Comparison of ENCODE assay signal across 22 mouse cellular contexts in the genomic region with DNA sequence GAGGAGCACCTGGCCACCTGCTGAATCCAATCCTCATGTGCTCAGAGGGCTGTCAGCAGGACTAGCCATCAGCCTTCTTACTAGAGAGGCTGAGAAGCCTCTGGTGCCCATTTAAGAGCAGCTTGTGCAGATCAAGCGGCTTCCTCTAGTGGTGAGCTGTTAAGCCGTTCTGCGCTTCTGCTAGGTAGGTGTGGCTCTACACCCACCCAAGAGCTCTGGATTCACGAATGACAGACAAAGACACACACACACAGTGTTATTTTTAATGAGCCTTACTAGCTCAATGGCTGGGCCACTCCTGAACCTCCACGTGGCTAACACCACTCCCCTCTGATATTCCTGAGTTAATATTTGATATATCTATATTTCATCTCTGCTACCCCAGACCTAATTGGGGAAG. TPM values are rescaled to one million over a fixed set of nuclear protein-coding genes. Genes with fewer than 3 reads are reported as not detected.
DNase-seq lines count a peak whose midpoint lies in the region; ATAC-seq and TF ChIP-seq lines count a peak whose summit lies in the region.
"Had no signal": no experiment of that assay in that cellular context is flagged by ENCODE, and none has a peak within 500 bp of the region (broad histone marks: within the 10 kb centered on the region; RNA-seq: fewer than 3 reads in every experiment).

No protein-coding gene starts in this region.

- no peaks in the 10 kb centered on the region for H3K9me3 ChIP-seq in stomach, embryonic 15.5 days
- no peaks in the 10 kb centered on the region for H3K9me3 ChIP-seq in stomach, postnatal 0 days (ENCODE audit: control insufficient read depth, low read length)

- no peaks in the 10 kb centered on the region for H3K4me1 ChIP-seq in heart, adult 2 months (ENCODE audit: control insufficient read depth, insufficient read depth, low read length)
- no peaks in the 10 kb centered on the region for H3K4me1 ChIP-seq in stomach, embryonic 15.5 days
- H3K4me1 ChIP-seq in stomach, postnatal 0 days (replicated peaks; ENCODE audit: control insufficient read depth, insufficient read depth) = no peaks in the 10 kb centered on the region
- H3K4me1 ChIP-seq: forebrain, embryonic 10.5 days; forebrain, embryonic 13.5 days; hindbrain, embryonic 12.5 days; hindbrain, embryonic 15.5 days had no signal

- DNase-seq in heart, adult 11 months = peak; percentile 64
- no peak for DNase-seq in heart, adult 2 months
- no peak for DNase-seq in stomach, postnatal 0 days (ENCODE audit: low spot score)
- DNase-seq in brain, adult 2 months (ENCODE audit: low read depth, low spot score) = peak; percentile 58
- no peak for DNase-seq in adrenal gland, adult 18-20 months (ENCODE audit: low spot score in 2 of 2)
- DNase-seq in retina, postnatal 1 day = no peak
- DNase-seq: adrenal gland, adult 8-10 months; adrenal gland, postnatal 25 days; cerebellum, adult 18-20 months; cerebellum, adult 9-10 months; cerebellum, postnatal 14 days; gastrocnemius, postnatal 25 days had no signal

- no peak overlapping the region for H3K9ac ChIP-seq in heart, adult 2 months (ENCODE audit: low read depth, low read length)
- no peak overlapping the region for H3K9ac ChIP-seq in stomach, embryonic 15.5 days
- H3K9ac ChIP-seq in stomach, postnatal 0 days (ENCODE audit: low read length) = no peak overlapping the region
- H3K9ac ChIP-seq: forebrain, embryonic 13.5 days; hindbrain, embryonic 12.5 days; hindbrain, embryonic 15.5 days had no signal

- TF ChIP-seq CTCF in heart, adult 2 months (IDR thresholded peaks at IDR 0.05) = no peak
- no peak for TF ChIP-seq CTCF in stomach, postnatal 0 days (IDR thresholded peaks at IDR 0.05; ENCODE audit: low read depth)

- TF ChIP-seq POLR2A in heart, adult 2 months (IDR thresholded peaks at IDR 0.05; ENCODE audit: insufficient read depth, low read depth, low read length) = no peak

- H3K4me2 ChIP-seq in stomach, embryonic 15.5 days = peak overlapping the region; percentile 16; the same call in 1 of the 2 replicates
- no peak overlapping the region for H3K4me2 ChIP-seq in stomach, postnatal 0 days (replicated peaks; ENCODE audit: low read depth)
- H3K4me2 ChIP-seq: forebrain, embryonic 13.5 days; heart, embryonic 11.5 days; hindbrain, embryonic 12.5 days; hindbrain, embryonic 15.5 days had no signal

- no peaks in the 10 kb centered on the region for H3K79me2 ChIP-seq in heart, adult 2 months (replicated peaks; ENCODE audit: control insufficient read depth, insufficient read depth, low read length)

- peak; percentile 53; the same call in 1 of the 2 replicates for ATAC-seq in stomach, embryonic 15.5 days (ENCODE audit: insufficient read depth, low FRiP score, low read depth)
- ATAC-seq in stomach, postnatal 0 days (ENCODE audit: low FRiP score, low TSS enrichment) = no peak
- ATAC-seq: forebrain, embryonic 13.5 days; forebrain, embryonic 16.5 days; Patski had no signal

- no peak overlapping the region for H3K4me3 ChIP-seq in heart, adult 2 months
- no peak overlapping the region for H3K4me3 ChIP-seq in stomach, embryonic 15.5 days (replicated peaks)
- no peak overlapping the region for H3K4me3 ChIP-seq in stomach, postnatal 0 days (ENCODE audit: low read depth, low read length)
- H3K4me3 ChIP-seq: forebrain, embryonic 10.5 days; forebrain, embryonic 13.5 days; hindbrain, embryonic 12.5 days; hindbrain, embryonic 15.5 days had no signal

- H3K36me3 ChIP-seq in heart, adult 2 months (ENCODE audit: control insufficient read depth, insufficient read depth, low read length) = no peaks in the 10 kb centered on the region
- no peaks in the 10 kb centered on the region for H3K36me3 ChIP-seq in stomach, embryonic 15.5 days
- H3K36me3 ChIP-seq in stomach, postnatal 0 days (ENCODE audit: control insufficient read depth, insufficient read depth, low read length) = no peaks in the 10 kb centered on the region
- H3K36me3 ChIP-seq: forebrain, embryonic 10.5 days; hindbrain, embryonic 12.5 days; hindbrain, embryonic 15.5 days had no signal

- H3K27ac ChIP-seq in heart, adult 2 months = no peak overlapping the region
- 0 out of 2 replicates have a peak overlapping the region, but pooled peaks have one; percentile 16 for H3K27ac ChIP-seq in stomach, embryonic 15.5 days
- no peak overlapping the region for H3K27ac ChIP-seq in stomach, postnatal 0 days (replicated peaks)
- H3K27ac ChIP-seq: forebrain, embryonic 10.5 days; forebrain, embryonic 13.5 days; hindbrain, embryonic 12.5 days; hindbrain, embryonic 15.5 days had no signal

- H3K27me3 ChIP-seq in heart, adult 2 months (ENCODE audit: control insufficient read depth, insufficient read depth, low read length) = no peaks in the 10 kb centered on the region
- no peaks in the 10 kb centered on the region for H3K27me3 ChIP-seq in stomach, embryonic 15.5 days (replicated peaks)
- H3K27me3 ChIP-seq in stomach, postnatal 0 days (ENCODE audit: control insufficient read depth, insufficient read depth, low read length) = no peaks in the 10 kb centered on the region
- H3K27me3 ChIP-seq: forebrain, embryonic 13.5 days; hindbrain, embryonic 15.5 days; Patski had no signal

- WGBS in heart, adult 2 months = 37% methylated on average over 5 of the region's 5 CpGs
- 33% methylated on average over 5 of the region's 5 CpGs for WGBS in stomach, embryonic 15.5 days
- 22% methylated on average over 5 of the region's 5 CpGs for WGBS in stomach, postnatal 0 days

- TF ChIP-seq EP300 in heart, adult 2 months (IDR thresholded peaks at IDR 0.05; ENCODE audit: insufficient read depth, low read depth, low read length) = no peak
- no peak for TF ChIP-seq EP300 in stomach, postnatal 0 days (optimal IDR thresholded peaks at IDR 0.05)

- intact Hi-C loops in heart, adult 2 months (cut with DNase I) = no loop called here

RNA-seq across cellular contexts. Expression of gene Ecpas, which starts 13.1 kb away (rescaled TPM):
- 100 to 1,000 TPM; 182 to 219 TPM for total RNA-seq in heart, adult 2 months (2021)
- polyA plus RNA-seq in heart, adult 2 months (2012; rRNA removed) = 16.1 and 41.7 TPM in 2 replicates
- polyA plus RNA-seq in stomach, embryonic 15.5 days (2015; fragmentation: Nextera tagmentation; extraction: Ambion mirVana) = 29.1 and 31.8 TPM in 2 replicates
- 13.4 and 13.6 TPM in 2 replicates for polyA plus RNA-seq in stomach, postnatal 0 days (2015; fragmentation: Nextera tagmentation; extraction: Ambion mirVana)
- total RNA-seq in adrenal gland, adult 18-20 months (2021) = 100 to 1,000 TPM; 133 to 187 TPM

RNA-seq across cellular contexts. Expression of gene Zkscan16, which starts 17.8 kb away (rescaled TPM):
- total RNA-seq in heart, adult 2 months (2021) = under 1 TPM in 1 of 2 experiments, not detected in 1; 0.14 TPM
- 0.09 TPM in 1 of 2 replicates, not detected in the other for polyA plus RNA-seq in heart, adult 2 months (2012; rRNA removed)
- 0.49 and 0.62 TPM in 2 replicates for polyA plus RNA-seq in stomach, embryonic 15.5 days (2015; fragmentation: Nextera tagmentation; extraction: Ambion mirVana)
- 0.11 and 0.13 TPM in 2 replicates for polyA plus RNA-seq in stomach, postnatal 0 days (2015; fragmentation: Nextera tagmentation; extraction: Ambion mirVana)
- total RNA-seq in adrenal gland, adult 18-20 months (2021) = 1 to 10 TPM; 2.6 to 3.7 TPM
- total RNA-seq: gastrocnemius, postnatal 25 days; heart, postnatal 25 days; hematopoietic stem cell, adult 5-6 weeks had no signal

Comparison
In these comparisons a context has a peak if more than half of its experiments do, and no peak if none do; other contexts are left out.
1. DNase-seq: peak in heart, adult 11 months (single experiment) and brain, adult 2 months (single experiment); none in heart, adult 2 months (0 of 2), stomach, postnatal 0 days (single experiment), adrenal gland, adult 18-20 months (0 of 2) and retina, postnatal 1 day (single experiment).